22 mouse cellular contexts compared by ENCODE assay signal in genomic region chr16:10952881-10953280, GRCm38 (mm10).
"Had no signal": no experiment of that assay in that cellular context is flagged by ENCODE, and none has a peak within 500 bp of the region (broad histone marks: within the 10 kb centered on the region; RNA-seq: fewer than 3 reads in every experiment).

No protein-coding gene starts in this region.

- H3K27me3 ChIP-seq: liver, embryonic 15.5 days; lung, embryonic 15.5 days; midbrain, embryonic 13.5 days; midbrain, embryonic 15.5 days; neural tube, embryonic 13.5 days; neural tube, embryonic 15.5 days; stomach, embryonic 15.5 days had no signal

- H3K36me3 ChIP-seq: liver, embryonic 15.5 days; midbrain, embryonic 13.5 days; midbrain, embryonic 15.5 days; neural tube, embryonic 13.5 days; neural tube, embryonic 15.5 days; stomach, embryonic 15.5 days had no signal

- H3K4me2 ChIP-seq: liver, embryonic 15.5 days; lung, embryonic 15.5 days; midbrain, embryonic 11.5 days; midbrain, embryonic 13.5 days; midbrain, embryonic 15.5 days; neural tube, embryonic 13.5 days; neural tube, embryonic 15.5 days; stomach, embryonic 15.5 days had no signal

- ATAC-seq: liver, postnatal 0 days; lung, postnatal 0 days; midbrain, embryonic 13.5 days; midbrain, embryonic 15.5 days had no signal

- H3K4me3 ChIP-seq: liver, embryonic 15.5 days; lung, embryonic 15.5 days; midbrain, embryonic 13.5 days; midbrain, embryonic 15.5 days; neural tube, embryonic 13.5 days; neural tube, embryonic 15.5 days; stomach, embryonic 15.5 days had no signal

- H3K27ac ChIP-seq: liver, embryonic 15.5 days; lung, embryonic 15.5 days; macrophage; midbrain, embryonic 13.5 days; midbrain, embryonic 15.5 days; neural tube, embryonic 13.5 days; neural tube, embryonic 15.5 days; stomach, embryonic 15.5 days; stomach, postnatal 0 days had no signal

- H3K4me1 ChIP-seq: liver, embryonic 15.5 days; lung, embryonic 15.5 days; stomach, embryonic 15.5 days had no signal

- DNase-seq: liver, postnatal 0 days; lung, adult 2 months; lung, postnatal 14 days; lung, postnatal 36 days; retina, postnatal 1 day; right cerebral cortex, adult 18-20 months; right cerebral cortex, postnatal 25 days; right cerebral cortex, postnatal 4 days; thymus, adult 2 months; thymus, postnatal 25 days; thymus, postnatal 4 days had no signal

- H3K9ac ChIP-seq: liver, embryonic 15.5 days; liver, postnatal 0 days; lung, embryonic 15.5 days; midbrain, embryonic 13.5 days; midbrain, embryonic 15.5 days; neural tube, embryonic 13.5 days; neural tube, embryonic 15.5 days; stomach, embryonic 15.5 days had no signal

- H3K9me3 ChIP-seq: liver, embryonic 15.5 days; lung, embryonic 15.5 days; midbrain, embryonic 13.5 days; midbrain, embryonic 15.5 days; neural tube, embryonic 13.5 days; neural tube, embryonic 15.5 days; stomach, embryonic 15.5 days had no signal
